Mouse (Mus musculus) thymus, postnatal 25 days (tissue): ENCODE measurements around the gene Gm904.
"Not testable (repeated sequence)": the region's sequence is repeated elsewhere in the genome, so short reads cannot be mapped to it uniquely, and the experiment has no call there.

Experiments used
- DNase-seq: peaks from one replicate; pipeline ENCODE4 v3.0.0; 2022

The Gm904 gene

DNA sequence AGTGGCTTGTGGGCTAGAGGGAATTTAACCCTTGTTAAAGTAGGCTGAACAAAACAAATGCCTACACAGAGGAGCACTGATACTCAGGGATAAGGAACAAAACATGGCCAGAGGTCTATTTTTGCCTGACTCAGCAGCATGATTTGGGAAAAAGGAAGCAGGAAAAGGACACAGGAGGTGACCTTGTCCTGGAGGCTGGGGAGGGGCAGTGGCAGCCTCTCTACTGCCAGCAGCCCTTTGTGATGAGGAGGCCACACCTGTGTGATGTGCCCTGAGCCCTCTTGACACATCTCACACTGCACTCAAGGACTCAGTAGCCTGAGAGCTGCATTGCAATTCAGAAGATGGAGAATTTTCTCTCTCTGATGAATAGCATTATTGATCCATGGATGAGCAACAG, at the start of gene Gm904:
TSS of gene Gm904 (plus strand) at position 301 of the 400 bp plus-strand sequence.
- not testable (repeated sequence) for DNase-seq

GRCm38 (mm10) chr13:50648771-50649170, 5.7 kb downstream of the Gm904 start:
- not testable (repeated sequence) for DNase-seq
